Mouse (Mus musculus): ENCODE data around the gene Xrcc5.

- TF ChIP-seq EP300 (IDR thresholded peaks at IDR 0.05; ENCODE audit: insufficient read depth, low read depth, low read length) (no peak), POLR2A (IDR thresholded peaks at IDR 0.05; ENCODE audit: insufficient read depth, low read length) (no peak)
Measured at GRCm38 (mm10) chr1:72286904-72287303, 20.3 kb upstream of the Xrcc5 start.
